Mouse (Mus musculus) urinary bladder, postnatal 14 days (tissue): ENCODE measurements around the gene T2.
"Not testable (repeated sequence)": the region's sequence is repeated elsewhere in the genome, so short reads cannot be mapped to it uniquely, and the experiment has no call there.

Experiments used
- DNase-seq: peaks from one replicate; pipeline ENCODE4 v3.0.0; 2021; ENCODE audit warnings: low spot score

Gene T2

DNA sequence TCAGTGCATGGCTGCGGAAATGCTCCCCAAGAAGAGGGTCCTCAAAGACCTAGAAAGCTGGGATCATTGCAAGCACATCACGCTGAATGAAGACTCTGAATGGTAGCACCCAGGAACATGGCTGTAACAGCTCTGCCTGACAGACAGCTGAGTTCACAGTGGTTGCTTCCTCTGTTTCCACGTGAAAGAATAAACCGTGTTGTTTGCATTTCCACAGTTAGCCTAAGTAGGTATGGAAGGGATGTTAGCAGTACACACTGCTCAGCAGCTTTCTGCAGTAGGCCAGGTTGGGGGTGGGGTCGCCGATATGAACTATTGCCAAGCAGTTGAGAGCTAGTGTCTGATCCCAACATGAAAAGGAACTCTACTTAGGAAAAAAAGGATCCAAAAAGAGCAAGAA is at the start of gene T2:
Gene T2, plus strand, starts transcription at position 301 of the 400 bp plus-strand sequence.
- no peak for DNase-seq

DNA sequence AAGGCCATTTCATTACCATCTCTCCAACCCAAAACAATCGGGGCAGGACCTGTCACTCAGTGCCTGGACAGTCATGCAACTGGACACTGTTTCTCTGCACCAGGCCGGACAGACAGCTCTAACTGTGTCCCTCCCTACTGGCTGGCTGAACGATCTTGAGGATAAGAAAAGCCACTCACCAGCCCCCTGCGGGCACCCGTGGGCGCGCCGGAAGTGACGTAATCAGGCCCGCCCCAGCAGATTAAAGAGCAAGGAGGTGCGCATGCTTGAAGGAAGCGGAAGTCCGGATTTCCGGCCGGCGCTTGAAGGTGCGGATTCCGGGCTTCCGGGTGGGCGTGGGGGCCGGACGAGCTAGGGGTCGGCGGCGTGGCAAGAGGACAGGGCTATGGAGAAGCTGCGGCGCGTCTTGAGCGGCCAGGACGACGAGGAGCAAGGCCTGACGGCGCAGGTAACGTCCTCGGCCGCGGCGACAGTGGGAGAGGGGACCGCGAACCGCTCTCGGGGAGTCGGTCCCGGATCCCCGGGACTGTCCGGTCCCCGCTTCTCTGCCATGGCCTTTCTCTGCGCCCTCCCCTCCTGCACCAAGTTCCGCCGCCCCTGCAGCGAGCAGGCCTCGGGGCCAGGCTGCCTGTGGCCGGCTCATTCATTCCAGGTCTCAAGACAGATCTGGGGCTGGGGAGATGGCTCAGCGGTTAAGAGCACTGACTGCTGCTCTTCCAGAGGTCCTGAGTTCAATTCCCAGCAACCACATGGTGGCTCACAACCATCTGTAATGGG is 44.8 kb upstream of the T2 start, which contains the start of gene Sft2d1:
Gene Sft2d1, plus strand, starts transcription at position 265 of the 777 bp plus-strand sequence.
- DNase-seq = peak; percentile 97

DNA sequence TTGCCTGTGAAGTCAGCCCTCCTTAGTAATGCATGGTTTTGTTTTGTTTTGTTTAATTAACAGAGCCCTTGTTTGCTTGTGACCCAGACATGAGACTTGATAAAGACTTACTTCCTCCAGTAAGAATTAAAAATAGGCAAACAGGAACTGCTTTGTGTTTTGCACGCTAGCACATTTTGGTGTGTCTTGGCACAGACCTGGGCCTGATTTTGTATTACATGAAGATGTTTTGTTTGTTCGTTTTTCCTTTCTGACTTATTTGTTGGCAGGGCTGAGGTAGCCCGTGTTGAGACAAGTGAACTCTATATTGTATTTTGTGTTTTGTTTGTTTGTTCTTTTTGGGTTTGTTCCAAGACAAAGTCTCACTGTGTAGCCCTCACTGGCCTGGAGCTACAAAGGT is 44.0 kb upstream of the T2 start:
- no peak for DNase-seq

DNA sequence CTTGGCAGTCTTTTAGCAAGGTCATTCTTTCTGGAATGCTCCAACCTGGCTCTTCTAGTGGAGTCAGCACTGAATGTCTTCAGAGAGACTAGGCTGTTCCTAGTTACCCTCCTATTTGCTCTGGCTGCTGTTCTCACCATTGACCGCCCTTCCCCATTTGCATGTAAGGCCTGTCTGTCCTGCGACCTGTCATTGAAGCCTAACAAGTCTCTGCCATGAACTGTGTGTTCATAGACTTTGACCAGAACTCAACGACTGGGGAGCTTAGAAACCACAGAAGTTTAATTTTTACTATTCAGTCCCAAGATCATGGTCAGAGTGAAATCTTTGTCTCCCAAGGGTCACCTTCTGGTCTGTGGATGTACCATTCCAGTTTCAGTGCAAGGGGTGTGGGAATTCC is 41.8 kb upstream of the T2 start:
- DNase-seq = no peak

- DNase-seq = no peak
These were observed 39.5 kb upstream of the T2 start for GRCm38 (mm10) chr17:8316251-8316650.

GRCm38 (mm10) chr17:8326877-8327276 is 28.9 kb upstream of the T2 start:
- not testable (repeated sequence) for DNase-seq

DNA sequence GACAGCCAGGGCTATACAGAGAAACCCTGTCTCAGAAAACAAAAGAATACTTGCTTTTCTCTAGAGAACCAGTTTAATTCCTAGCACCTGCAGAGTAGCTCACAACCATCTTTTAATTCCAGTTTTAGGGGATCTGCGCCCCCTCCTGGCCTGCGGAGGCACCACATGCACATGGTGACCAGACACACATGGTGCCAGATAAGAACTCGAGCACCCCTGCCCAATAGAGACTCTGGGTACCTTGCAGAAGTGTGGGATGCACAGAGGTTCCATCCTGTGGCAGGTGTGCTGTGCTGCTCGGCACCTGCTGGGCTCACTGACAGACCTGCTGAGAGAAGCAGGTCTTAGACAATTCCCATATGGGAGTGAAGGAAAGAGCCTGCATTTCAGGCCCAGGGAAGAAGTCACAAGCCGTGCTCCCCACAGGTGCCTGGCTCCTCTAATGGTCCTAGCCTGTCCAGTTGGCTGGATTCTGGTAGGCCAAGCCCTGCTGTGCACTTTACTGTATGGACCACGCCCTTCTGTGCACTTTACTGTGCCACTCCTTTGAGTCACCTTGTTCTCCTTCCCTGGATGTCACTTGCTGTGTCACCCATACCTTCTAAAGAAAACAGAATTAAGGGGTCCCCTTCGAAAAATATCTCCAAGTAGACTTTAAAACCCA is 27.1 kb upstream of the T2 start:
- no peak for DNase-seq

GRCm38 (mm10) chr17:8330602-8331001 is 25.2 kb upstream of the T2 start:
- no peak for DNase-seq

- DNase-seq = not testable (repeated sequence)
These were observed 18.6 kb upstream of the T2 start, which contains the start of gene Prr18 for GRCm38 (mm10) chr17:8337159-8337558. Gene Prr18, plus strand, starts transcription at chr17:8337459.

GRCm38 (mm10) chr17:8339666-8340374 is 16.0 kb upstream of the T2 start:
- DNase-seq = no peak

GRCm38 (mm10) chr17:8340407-8341359 is 15.1 kb upstream of the T2 start:
- DNase-seq = no peak

- no peak for DNase-seq
These were observed 14.3 kb upstream of the T2 start for GRCm38 (mm10) chr17:8341360-8341963.

DNA sequence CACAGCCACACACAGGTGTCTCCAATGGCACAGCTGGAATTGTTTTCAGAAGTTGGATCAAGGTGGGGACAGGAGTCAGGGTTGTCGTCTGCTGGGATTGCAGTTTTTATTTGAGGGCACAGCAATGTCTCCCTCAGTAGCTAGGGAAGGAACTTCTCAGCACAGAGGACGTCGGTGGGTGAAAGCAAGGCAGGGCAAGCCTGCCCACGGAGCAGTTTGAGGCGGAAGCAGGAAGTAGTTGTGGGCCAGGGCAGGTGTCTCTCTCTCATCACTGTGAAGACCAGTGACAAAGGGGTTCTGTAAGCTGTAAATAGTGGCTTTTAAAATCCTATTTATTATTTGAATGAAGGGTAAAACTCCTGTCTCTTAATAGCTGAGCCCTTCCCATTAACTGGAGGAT is 13.1 kb upstream of the T2 start:
- no peak for DNase-seq

GRCm38 (mm10) chr17:8343416-8343815 is 12.4 kb upstream of the T2 start:
- no peak for DNase-seq

DNA sequence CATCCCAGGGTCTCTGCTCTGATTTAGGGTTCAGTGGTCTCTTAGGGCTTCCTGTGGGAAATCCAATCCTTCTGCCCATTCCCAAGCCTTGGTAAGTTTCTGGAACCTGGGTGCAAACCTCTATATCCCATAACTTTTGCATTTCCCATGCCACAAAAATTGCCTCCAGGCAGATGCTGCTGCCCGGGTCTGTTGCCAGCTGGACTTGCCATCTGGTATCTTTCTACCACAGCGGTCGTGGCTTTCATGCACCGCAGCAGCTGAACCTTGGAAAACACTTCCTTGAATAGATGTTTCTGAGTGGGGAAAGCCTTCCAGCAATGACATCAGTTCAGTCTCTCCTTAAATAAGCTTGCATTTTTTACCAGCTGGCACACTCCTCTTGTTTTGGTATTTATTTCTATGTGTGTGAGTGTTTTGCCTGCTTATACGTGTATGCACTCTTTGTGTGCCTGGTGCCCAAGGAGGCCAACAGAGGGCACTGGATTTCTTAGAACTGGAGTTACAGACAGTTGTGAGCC is 8.0 kb upstream of the T2 start:
- DNase-seq = no peak

GRCm38 (mm10) chr17:8348941-8349340 is 6.9 kb upstream of the T2 start:
- DNase-seq = no peak

- no peak for DNase-seq
These were observed 4.7 kb upstream of the T2 start for GRCm38 (mm10) chr17:8351088-8351487.

GRCm38 (mm10) chr17:8357498-8357897 is 1.7 kb downstream of the T2 start:
- no peak for DNase-seq

DNA sequence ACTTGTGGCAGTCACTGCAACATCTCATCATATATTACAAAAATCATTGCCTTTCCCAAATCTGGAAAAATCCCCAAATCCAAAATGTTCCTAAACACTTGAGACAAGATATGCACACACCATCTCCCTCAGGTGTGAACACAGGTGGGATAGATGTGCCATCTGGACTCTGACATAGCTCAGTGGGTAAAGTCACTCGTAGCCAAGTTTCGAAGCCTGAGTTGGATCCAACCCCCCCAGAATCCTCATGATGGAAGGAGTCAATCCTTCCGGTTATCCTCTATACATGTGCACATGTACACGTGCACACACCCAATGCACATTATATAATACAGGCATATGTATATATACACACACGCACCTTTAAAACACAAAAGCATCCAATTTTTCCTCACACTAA is 5.1 kb downstream of the T2 start:
- DNase-seq = no peak

- no peak for DNase-seq
These were observed 5.7 kb downstream of the T2 start for GRCm38 (mm10) chr17:8361281-8362103.
